Mouse (Mus musculus) ES-E14 (cell line): ENCODE measurements around the gene Chst11.

Experiments
- CHD2 ChIP-seq: IDR thresholded peaks from 2 replicates; pipeline ENCODE4 v1.6.1; 2014; ENCODE audit warnings: mild to moderate bottlenecking, low read depth, low read length, inconsistent platforms
- HCFC1 ChIP-seq: IDR thresholded peaks from 2 replicates; pipeline ENCODE4 v1.6.1; 2012; ENCODE audit warnings: low read length, inconsistent platforms, borderline replicate concordance; ENCODE audit not compliant: insufficient read depth
- MAFK ChIP-seq: IDR thresholded peaks from 2 replicates; pipeline ENCODE4 v1.6.1; 2014; ENCODE audit warnings: mild to moderate bottlenecking, low read depth, low read length, inconsistent platforms; ENCODE audit not compliant: insufficient read depth
- ZC3H11A ChIP-seq: IDR thresholded peaks from 2 replicates; pipeline ENCODE4 v1.6.1; 2012; ENCODE audit warnings: low read depth, mild to moderate bottlenecking, inconsistent platforms, low read length, borderline replicate concordance
- ZNF384 ChIP-seq: IDR thresholded peaks from 2 replicates; pipeline ENCODE4 v1.6.1; 2012; ENCODE audit warnings: low read depth, low read length, inconsistent platforms

DNA sequence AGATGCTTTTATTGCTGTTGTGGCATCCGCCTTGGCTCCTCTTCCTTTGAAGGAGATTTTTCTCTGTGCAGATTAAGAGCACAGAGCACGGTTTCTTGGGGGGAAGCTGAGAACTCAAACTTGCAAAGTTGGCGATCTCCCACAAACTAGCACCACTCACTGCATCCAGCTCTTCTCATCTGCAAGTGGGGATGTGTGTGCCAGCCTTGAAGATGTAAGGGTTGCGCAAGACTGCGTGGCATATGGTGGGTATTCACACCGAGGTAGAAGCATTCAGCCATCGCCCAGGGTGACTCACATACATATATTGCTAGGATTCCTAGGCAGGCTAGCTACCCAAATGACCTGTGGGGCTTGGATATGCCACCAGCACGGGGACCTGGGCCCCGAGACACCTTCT, 52.9 kb downstream of the Chst11 start:
- no peak for TF ChIP-seq ZC3H11A
- no peak for TF ChIP-seq HCFC1
- TF ChIP-seq MAFK: no peak
- TF ChIP-seq ZNF384: no peak
- no peak for TF ChIP-seq CHD2
